Mouse (Mus musculus) forebrain, embryonic 14.5 days (tissue): ENCODE results near the gene Abcg8. TPM values are rescaled to one million over a fixed set of nuclear protein-coding genes. Genes with fewer than 3 reads are reported as not detected.

Experiments
- ATAC-seq: fragments of 200-750 bp; cut with Nextera tagmentation; 2 replicates; pipeline ENCODE4 v1.8.0; 2017; ENCODE audit warnings: mild to moderate bottlenecking, moderate library complexity
- DNase-seq: peaks from one replicate; pipeline ENCODE4 v3.0.0-alpha.2; 2015; ENCODE audit warnings: low spot score
- H3K27ac ChIP-seq: fragments of 300-500 bp; sonication (generic); 2 replicates; pipeline ENCODE4 v1.5.1; 2014; ENCODE audit warnings: low read depth, mild to moderate bottlenecking, control low read depth, low read length, moderate library complexity
- H3K27me3 ChIP-seq: fragments of 300-500 bp; sonication (generic); replicated peaks from 2 replicates; pipeline ENCODE4 v1.6.1; 2014; ENCODE audit warnings: low read length, control low read depth, mixed read lengths; ENCODE audit not compliant: control insufficient read depth, insufficient read depth
- H3K36me3 ChIP-seq: fragments of 300-500 bp; sonication (generic); 2 replicates; pipeline ENCODE4 v1.6.1; 2014; ENCODE audit warnings: low read length, control low read depth; ENCODE audit not compliant: control insufficient read depth, insufficient read depth
- H3K4me1 ChIP-seq: fragments of 300-500 bp; sonication (generic); 2 replicates; pipeline ENCODE4 v1.6.1; 2014; ENCODE audit warnings: antibody characterized with exemption, low read length, control low read depth; ENCODE audit not compliant: control insufficient read depth, insufficient read depth
- H3K4me2 ChIP-seq: fragments of 300-500 bp; sonication (generic); 2 replicates; pipeline ENCODE4 v1.6.1; 2014; ENCODE audit warnings: mild to moderate bottlenecking, control low read depth, low read length
- H3K4me3 ChIP-seq: fragments of 300-500 bp; sonication (generic); 2 replicates; pipeline ENCODE4 v1.5.1; 2014; ENCODE audit warnings: low read depth, low read length, control low read depth
- H3K9ac ChIP-seq: fragments of 300-500 bp; sonication (generic); 2 replicates; pipeline ENCODE4 v1.6.1; 2014; ENCODE audit warnings: mild to moderate bottlenecking, low read length, control low read depth, moderate library complexity
- H3K9me3 ChIP-seq: fragments of 300-500 bp; sonication (generic); replicated peaks from 2 replicates; pipeline ENCODE4 v1.6.1; 2016; ENCODE audit warnings: low read length, control low read depth, mixed read lengths; ENCODE audit not compliant: control insufficient read depth
- WGBS: fragments of 180-500 bp; shearing (Covaris S2); extraction: QIAGEN DNeasy Blood & Tissue Kit; methylation state at CpG from one replicate; pipeline ENCODE4 v1.1.7; 2014; 5-methylcytosine and 5-hydroxymethylcytosine counted together
- polyA plus RNA-seq: library from polyadenylated mRNA; unstranded; fragments of >200 nt; fragmentation: Nextera tagmentation; extraction: Ambion mirVana; gene quantifications from 2 replicates; pipeline ENCODE4 v1.2.1, GENCODE M21; 2014

Gene Abcg8
- polyA plus RNA-seq, 1 experiment from 2014 or later, result 0.05 TPM

GRCm38 (mm10) chr17:84667848-84668247 lies 8.3 kb upstream of the Abcg8 start:
- 89% methylated on average over 3 of the region's 3 CpGs for WGBS
- Histone ChIP-seq H3K9ac (no peak overlapping the region), H3K4me1 (no peaks in the 10 kb centered on the region), H3K27ac (no peak overlapping the region), H3K36me3 (no peaks in the 10 kb centered on the region), H3K4me2 (no peak overlapping the region), H3K4me3 (no peak overlapping the region), H3K9me3 (no peaks in the 10 kb centered on the region), H3K27me3 (no peaks in the 10 kb centered on the region)
- DNase-seq, result no peak
- no peak for ATAC-seq

GRCm38 (mm10) chr17:84672376-84673369 lies 3.4 kb upstream of the Abcg8 start:
- H3K36me3 ChIP-seq, result no peaks in the 10 kb centered on the region
- H3K27me3 ChIP-seq, result peaks cover 8% of the 10 kb centered on the region
- 73% methylated on average over 16 of the region's 16 CpGs for WGBS
- H3K9me3 ChIP-seq, result no peaks in the 10 kb centered on the region
- H3K27ac ChIP-seq, result no peak overlapping the region
- no peak overlapping the region for H3K4me3 ChIP-seq
- no peak overlapping the region for H3K4me2 ChIP-seq
- DNase-seq (no peak), ATAC-seq (no peak)
- H3K4me1 ChIP-seq, result peaks cover 4% of the 10 kb centered on the region; the same call in 1 of the 2 replicates
- no peak overlapping the region for H3K9ac ChIP-seq

- Histone ChIP-seq H3K36me3 (no peaks in the 10 kb centered on the region), H3K27me3 (peaks cover 8% of the 10 kb centered on the region), H3K4me3 (no peak overlapping the region), H3K4me2 (no peak overlapping the region), H3K9ac (no peak overlapping the region), H3K4me1 (peaks cover 4% of the 10 kb centered on the region; the same call in 1 of the 2 replicates), H3K27ac (no peak overlapping the region), H3K9me3 (no peaks in the 10 kb centered on the region)
- 5% methylated on average over 7 of the region's 7 CpGs for WGBS
- DNase-seq (no peak), ATAC-seq (0 out of 2 replicates have a peak, but pooled peaks have one; percentile 32)
Observed at GRCm38 (mm10) chr17:84674048-84674447, 2.1 kb upstream of the Abcg8 start.

GRCm38 (mm10) chr17:84675204-84675603 lies 898 bp upstream of the Abcg8 start:
- Histone ChIP-seq H3K4me3 (no peak overlapping the region), H3K27ac (no peak overlapping the region), H3K27me3 (peaks cover 8% of the 10 kb centered on the region), H3K9ac (no peak overlapping the region), H3K9me3 (no peaks in the 10 kb centered on the region), H3K4me2 (no peak overlapping the region), H3K4me1 (peaks cover 4% of the 10 kb centered on the region; the same call in 1 of the 2 replicates), H3K36me3 (no peaks in the 10 kb centered on the region)
- ATAC-seq (no peak), DNase-seq (no peak)
- WGBS, result 62% methylated on average over 4 of the region's 4 CpGs

- ATAC-seq, result no peak
- H3K27ac ChIP-seq, result no peak overlapping the region
- 93% methylated on average over 11 of the region's 11 CpGs for WGBS
Observed at GRCm38 (mm10) chr17:84677595-84677994, 1.5 kb downstream of the Abcg8 start.

GRCm38 (mm10) chr17:84681670-84682069 lies 5.6 kb downstream of the Abcg8 start:
- Histone ChIP-seq H3K36me3 (no peaks in the 10 kb centered on the region), H3K4me3 (no peak overlapping the region), H3K9ac (no peak overlapping the region), H3K9me3 (no peaks in the 10 kb centered on the region), H3K4me1 (no peaks in the 10 kb centered on the region), H3K27ac (no peak overlapping the region), H3K27me3 (no peaks in the 10 kb centered on the region), H3K4me2 (no peak overlapping the region)
- DNase-seq (peak; percentile 25), ATAC-seq (no peak)
- 83% methylated on average over 3 of the region's 3 CpGs for WGBS

More at GRCm38 (mm10) chr17:84677595-84677994, 1.5 kb downstream of the Abcg8 start:
- Histone ChIP-seq H3K9me3 (no peaks in the 10 kb centered on the region), H3K4me1 (peaks cover 4% of the 10 kb centered on the region; the same call in 1 of the 2 replicates), H3K9ac (no peak overlapping the region), H3K4me2 (no peak overlapping the region), H3K4me3 (no peak overlapping the region), H3K27me3 (peaks cover 8% of the 10 kb centered on the region), H3K36me3 (no peaks in the 10 kb centered on the region)
- no peak for DNase-seq

GRCm38 (mm10) chr17:84682734-84683717 lies 6.9 kb downstream of the Abcg8 start, which contains the start of gene Abcg5:
TSS of gene Abcg5 (minus strand) at chr17:84683011.
- no peaks in the 10 kb centered on the region for H3K4me1 ChIP-seq
- DNase-seq, result no peak
- no peaks in the 10 kb centered on the region for H3K36me3 ChIP-seq
- no peak for ATAC-seq
- no peak within 1 kb of the TSS for H3K9ac ChIP-seq
- H3K27ac ChIP-seq, result no peak within 1 kb of the TSS
- H3K27me3 ChIP-seq, result no peaks in the 10 kb centered on the region
- no peak within 1 kb of the TSS for H3K4me3 ChIP-seq
- no peaks in the 10 kb centered on the region for H3K9me3 ChIP-seq
- 84% methylated on average over 18 of the region's 18 CpGs for WGBS
- no peak within 1 kb of the TSS for H3K4me2 ChIP-seq

- H3K4me2 ChIP-seq, result no peak overlapping the region
- no peak overlapping the region for H3K27ac ChIP-seq
- H3K4me3 ChIP-seq, result no peak overlapping the region
- no peaks in the 10 kb centered on the region for H3K27me3 ChIP-seq
- DNase-seq (no peak), ATAC-seq (no peak)
- no peak overlapping the region for H3K9ac ChIP-seq
- no peaks in the 10 kb centered on the region for H3K9me3 ChIP-seq
- WGBS, result 46% methylated on average over 6 of the region's 6 CpGs
- H3K36me3 ChIP-seq, result no peaks in the 10 kb centered on the region
- H3K4me1 ChIP-seq, result no peaks in the 10 kb centered on the region
Observed at GRCm38 (mm10) chr17:84684284-84684683, 8.2 kb downstream of the Abcg8 start.
